Mouse (Mus musculus) cortical plate, adult 2 months (tissue): Measurements from ENCODE around the gene Erp29. TPM values are rescaled to one million over a fixed set of nuclear protein-coding genes. Genes with fewer than 3 reads are reported as not detected.

Source experiments
- H3K27ac ChIP-seq: fragments of 200-500 bp; 2 replicates; pipeline ENCODE4 v1.5.1; 2012; ENCODE audit warnings: low read length, control low read depth, inconsistent platforms; ENCODE audit not compliant: insufficient read depth
- H3K4me1 ChIP-seq: fragments of 200-500 bp; 2 replicates; pipeline ENCODE4 v1.6.1; 2011; ENCODE audit warnings: low read length; ENCODE audit not compliant: control insufficient read depth, insufficient read depth
- H3K4me3 ChIP-seq: fragments of 200-500 bp; 2 replicates; pipeline ENCODE4 v1.5.1; 2011; ENCODE audit warnings: mild to moderate bottlenecking, low read length, control low read depth; ENCODE audit not compliant: insufficient read depth
- CTCF ChIP-seq: fragments of 200-500 bp; IDR thresholded peaks from 2 replicates; pipeline ENCODE4 v1.5.1; 2011; ENCODE audit warnings: mild to moderate bottlenecking, control low read depth, low read length; ENCODE audit not compliant: insufficient read depth; ENCODE audit errors: extremely low read depth
- POLR2A ChIP-seq: fragments of 200-500 bp; IDR thresholded peaks from 2 replicates; pipeline ENCODE4 v1.6.1; 2011; ENCODE audit warnings: mild to moderate bottlenecking, low read length, control low read depth; ENCODE audit not compliant: insufficient read depth; ENCODE audit errors: extremely low read depth
- polyA plus RNA-seq: library from polyadenylated mRNA; depleted of rRNA; stranded (reverse); fragments of >200 nt; gene quantifications from 2 replicates; pipeline ENCODE4 v1.2.3, GENCODE M21; 2012

Gene Erp29
- polyA plus RNA-seq, 1 experiment = 92.1 TPM

DNA sequence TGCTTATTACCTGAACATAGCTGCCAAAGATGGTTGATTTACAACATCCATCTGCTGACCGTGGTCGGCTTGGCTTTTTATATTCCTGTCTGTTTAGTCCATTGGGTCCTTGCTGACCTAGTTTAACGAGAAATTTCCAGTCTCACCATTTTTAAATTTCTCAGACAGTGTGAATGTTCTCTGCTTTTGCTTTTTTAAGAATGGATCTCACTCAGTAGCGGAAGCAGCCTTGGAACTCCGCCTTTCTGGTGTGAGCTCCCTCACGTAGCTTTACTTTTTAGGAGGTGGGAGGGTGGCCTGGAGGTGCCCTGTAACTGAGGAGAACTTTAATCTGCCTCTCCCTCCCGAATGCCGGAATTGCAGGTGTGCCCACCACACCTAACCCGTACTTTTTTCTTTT is 31.6 kb downstream of the Erp29 start:
- no peak for TF ChIP-seq CTCF
- TF ChIP-seq POLR2A = no peak
- Histone ChIP-seq H3K4me1 (peaks cover 5% of the 10 kb centered on the region; the same call in 1 of the 2 replicates), H3K27ac (no peak overlapping the region), H3K4me3 (no peak overlapping the region)

DNA sequence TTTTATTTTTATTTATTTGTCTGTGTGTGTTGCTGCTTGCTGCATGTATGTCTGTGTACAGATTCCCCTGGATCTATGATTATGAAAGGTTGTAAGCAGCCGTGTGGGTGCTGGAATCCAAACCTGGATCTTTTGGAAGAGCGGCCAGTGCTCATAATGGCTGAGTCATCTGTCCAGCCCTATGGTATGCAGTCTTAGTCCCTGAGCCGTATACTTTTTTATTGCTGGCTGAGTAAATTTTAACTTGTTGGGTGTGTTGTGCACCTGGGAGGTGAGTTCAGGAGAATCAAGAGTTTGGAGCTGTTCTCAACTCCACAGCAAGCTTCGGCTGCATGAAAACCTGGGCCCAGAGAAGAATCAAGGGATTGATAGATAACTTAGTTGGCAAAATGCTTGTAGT is 41.3 kb downstream of the Erp29 start:
- Histone ChIP-seq H3K4me1 (no peaks in the 10 kb centered on the region), H3K4me3 (no peak overlapping the region), H3K27ac (no peak overlapping the region)
- TF ChIP-seq CTCF = no peak
- TF ChIP-seq POLR2A = no peak

DNA sequence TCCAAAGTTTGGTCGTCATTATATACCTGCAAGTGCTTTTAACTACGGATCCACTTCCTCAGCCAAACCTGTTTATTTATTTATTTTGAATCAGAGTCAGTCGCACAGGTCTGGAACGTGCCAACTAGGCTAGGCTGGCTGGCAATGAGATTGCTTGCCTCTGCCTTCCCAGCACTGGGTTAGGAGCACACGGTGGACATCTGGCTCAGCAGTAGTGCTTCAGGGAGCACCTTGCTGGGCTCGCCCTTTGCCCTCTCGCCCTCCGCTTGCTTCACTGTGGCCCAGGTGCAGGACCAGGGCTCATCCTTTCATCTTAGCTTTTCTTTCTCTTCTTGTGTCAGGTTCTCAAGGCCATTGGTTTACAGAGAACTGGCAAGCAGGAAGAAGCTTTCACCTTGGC is 44.5 kb downstream of the Erp29 start:
- Histone ChIP-seq H3K27ac (no peak overlapping the region), H3K4me3 (no peak overlapping the region), H3K4me1 (no peaks in the 10 kb centered on the region)
- no peak for TF ChIP-seq CTCF
- no peak for TF ChIP-seq POLR2A

DNA sequence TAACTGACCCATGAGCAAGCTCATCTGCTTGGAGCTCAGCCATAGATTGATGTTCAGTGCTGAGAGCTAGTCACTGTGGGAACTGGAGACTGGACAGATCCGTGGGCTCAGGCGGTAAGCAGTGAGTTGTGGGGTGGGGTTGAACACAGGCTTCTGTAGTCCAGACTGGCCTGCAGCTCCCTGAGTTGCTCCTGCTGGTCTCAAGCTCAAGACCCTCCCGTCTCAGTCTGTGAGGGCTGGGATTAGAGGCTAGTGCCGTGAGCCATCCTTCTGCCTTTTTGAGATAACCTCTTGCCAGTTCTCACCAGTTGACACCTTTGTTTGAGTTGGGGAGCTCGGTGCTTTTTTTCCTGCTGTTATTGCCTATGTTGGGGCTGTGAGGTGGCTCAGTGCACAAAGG is 51.5 kb downstream of the Erp29 start:
- no peak overlapping the region for H3K27ac ChIP-seq
- TF ChIP-seq POLR2A = no peak
- TF ChIP-seq CTCF = no peak
- peaks cover 10% of the 10 kb centered on the region for H3K4me1 ChIP-seq
- no peak overlapping the region for H3K4me3 ChIP-seq

DNA sequence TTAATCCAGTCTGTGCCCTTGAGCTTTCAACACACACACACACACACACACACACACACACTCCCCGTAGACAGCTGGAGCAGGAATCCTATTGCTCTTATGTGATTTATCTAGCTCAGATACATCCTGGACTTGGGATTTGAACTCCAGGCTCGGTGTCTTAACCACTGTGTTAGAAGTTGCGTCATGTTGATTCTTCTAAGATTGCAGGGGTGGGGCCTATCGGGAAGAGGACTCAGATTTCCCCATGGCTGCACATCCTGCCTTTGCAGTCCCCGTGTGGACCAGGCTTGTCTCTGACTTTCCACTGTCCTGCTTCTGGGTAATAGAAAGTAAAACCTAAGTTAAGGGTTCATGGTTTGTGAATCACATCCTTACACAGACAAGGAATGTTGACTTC is 52.2 kb downstream of the Erp29 start:
- TF ChIP-seq CTCF (no peak), POLR2A (no peak)
- no peak overlapping the region for H3K4me3 ChIP-seq
- H3K27ac ChIP-seq = no peak overlapping the region
- peaks cover 10% of the 10 kb centered on the region for H3K4me1 ChIP-seq

DNA sequence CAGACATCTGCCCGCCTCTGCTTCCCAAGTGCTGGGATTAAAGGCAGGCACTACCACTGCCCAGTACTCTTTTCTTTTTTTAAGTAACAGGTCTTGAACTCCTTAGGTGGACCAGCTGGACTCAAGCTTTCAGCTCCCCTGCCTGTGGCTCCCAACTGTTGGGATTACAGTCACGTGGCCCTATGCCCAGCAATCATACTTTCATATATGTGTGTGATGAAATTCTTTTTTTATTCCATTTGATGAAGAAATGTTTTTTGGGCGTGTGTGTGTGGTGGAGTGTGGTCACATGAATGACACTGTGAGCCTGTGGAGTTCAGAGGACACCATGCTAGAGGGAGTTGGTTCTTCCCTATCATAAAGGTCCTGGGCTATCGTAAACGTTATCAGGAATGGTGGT is 52.8 kb downstream of the Erp29 start:
- TF ChIP-seq POLR2A (no peak), CTCF (no peak)
- H3K27ac ChIP-seq = no peak overlapping the region
- H3K4me1 ChIP-seq = peaks cover 10% of the 10 kb centered on the region
- no peak overlapping the region; the same call in 1 of the 2 replicates for H3K4me3 ChIP-seq

DNA sequence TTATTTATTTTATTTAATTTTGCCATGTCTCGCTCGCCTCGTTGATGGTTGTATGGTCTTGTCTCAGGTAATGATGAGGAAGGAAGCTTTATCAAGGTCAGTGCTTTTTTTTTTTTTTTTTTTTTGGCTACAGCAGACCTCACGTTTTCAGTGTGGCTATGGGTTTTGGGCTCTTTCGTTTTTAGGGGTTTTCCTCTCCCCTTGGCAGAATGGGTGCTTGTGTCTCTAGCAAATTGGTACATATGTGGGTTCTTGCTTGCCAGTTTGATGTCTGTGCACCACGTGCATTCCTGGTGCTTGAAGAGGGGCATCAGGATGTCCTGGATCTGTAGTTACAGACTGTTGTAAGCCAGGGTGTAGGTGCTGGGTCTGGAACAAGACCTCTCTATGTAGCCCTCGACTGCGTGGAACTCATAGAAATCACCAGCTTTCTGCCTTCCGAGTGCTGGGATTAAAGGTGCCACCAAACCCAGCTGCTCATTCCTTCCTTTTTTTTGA is 53.3 kb downstream of the Erp29 start:
- TF ChIP-seq POLR2A (no peak), CTCF (no peak)
- peaks cover 10% of the 10 kb centered on the region for H3K4me1 ChIP-seq

DNA sequence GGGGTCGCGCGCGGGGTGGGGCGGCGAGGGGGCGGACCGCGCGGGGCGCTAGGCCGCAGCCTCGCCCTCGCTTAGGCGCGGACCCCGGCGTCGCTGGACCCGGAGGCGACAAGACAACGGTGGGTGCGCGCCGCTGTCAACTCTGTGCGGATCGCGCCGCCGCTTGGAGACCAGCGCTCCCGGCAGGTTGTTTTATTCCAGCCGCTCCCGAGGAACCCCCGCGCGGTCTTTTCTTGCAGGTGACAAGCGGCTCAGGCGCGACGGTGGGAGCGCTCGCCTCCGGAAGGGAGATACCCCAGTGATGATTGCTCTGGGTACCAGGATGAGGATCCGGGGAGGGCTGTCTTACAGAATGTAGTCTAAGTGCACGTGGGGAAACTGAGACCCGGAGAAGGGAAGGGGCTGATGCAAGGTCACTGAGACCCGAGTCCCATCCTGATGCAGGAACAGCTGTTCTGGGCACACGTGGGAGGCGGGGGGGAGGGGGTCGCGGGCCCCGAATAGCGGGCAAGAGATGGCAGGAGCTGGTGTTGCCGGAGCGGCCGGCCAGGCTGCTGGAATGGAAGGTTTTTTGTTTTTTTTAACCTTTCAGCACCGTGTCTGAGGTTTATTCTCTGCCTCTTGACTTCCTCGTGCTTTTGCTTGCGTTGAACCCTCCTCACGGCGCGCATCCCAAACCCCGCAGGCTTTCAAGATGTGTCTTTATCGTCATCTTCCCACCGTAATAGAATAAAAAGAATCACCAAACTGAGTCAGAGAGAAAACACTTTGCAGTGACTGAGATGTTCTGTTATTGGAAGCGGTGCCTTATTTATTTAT is 54.0 kb downstream of the Erp29 start:
- H3K4me3 ChIP-seq = peak overlapping the region; percentile 95
- TF ChIP-seq CTCF = no peak
- no peak for TF ChIP-seq POLR2A
- 0 out of 2 replicates have a peak overlapping the region, but pooled peaks have one; percentile 38 for H3K27ac ChIP-seq
- peaks cover 10% of the 10 kb centered on the region for H3K4me1 ChIP-seq

More for the DNA sequence above, 53.3 kb downstream of the Erp29 start:
- no peak overlapping the region for H3K27ac ChIP-seq
- H3K4me3 ChIP-seq = peak overlapping the region; percentile 95; the same call in 1 of the 2 replicates

DNA sequence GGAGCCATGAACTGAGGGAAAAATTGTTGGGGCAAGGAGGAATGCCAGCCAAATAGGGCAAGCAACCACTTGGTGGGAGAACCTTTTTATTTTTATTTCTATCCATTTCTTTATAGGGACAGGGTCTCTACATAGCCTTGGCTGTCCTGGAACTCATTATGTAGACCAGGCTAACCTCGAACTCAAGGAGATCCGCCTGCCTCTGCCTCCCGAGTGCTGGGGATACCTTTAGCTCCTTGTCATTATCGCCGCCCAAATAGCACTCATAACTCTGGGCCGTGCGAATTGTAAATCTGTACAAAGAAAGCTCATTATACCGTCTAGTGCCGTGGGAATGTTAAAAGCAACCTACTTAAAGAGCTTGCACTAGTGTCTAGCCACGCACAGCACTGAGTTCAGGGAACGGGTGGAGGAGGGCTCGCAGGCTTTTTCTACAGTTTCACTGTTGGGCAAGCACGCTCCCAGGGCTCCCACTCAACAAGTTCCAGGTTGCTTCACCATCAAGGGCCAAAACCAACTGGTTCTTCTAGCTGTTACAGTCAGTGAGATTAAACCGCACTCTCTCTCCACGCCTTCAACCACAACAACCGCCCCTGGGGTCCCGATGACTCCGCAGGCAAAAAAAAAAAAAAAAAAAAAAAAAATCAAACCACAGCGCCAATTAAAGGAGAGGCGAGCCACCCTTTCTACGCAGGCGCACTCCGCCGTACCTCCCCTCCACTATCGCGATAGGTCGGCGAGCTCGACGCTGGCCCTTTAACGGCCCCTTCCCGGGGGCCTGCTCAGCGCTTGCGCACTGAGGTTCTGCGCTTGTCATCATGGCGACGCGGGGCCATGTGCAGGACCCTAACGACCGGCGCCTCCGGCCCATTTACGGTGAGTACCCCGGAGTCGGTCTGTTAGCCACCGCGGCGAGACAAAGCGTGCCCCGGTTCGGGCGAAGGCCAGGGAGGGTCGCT is 54.8 kb downstream of the Erp29 start, which contains the start of gene Naa25:
Gene Naa25 (plus strand): TSS at position 750 of the 959 bp plus-strand sequence.
- H3K27ac ChIP-seq = 0 out of 2 replicates have a peak within 1 kb of the TSS, but pooled peaks have one; percentile 38
- H3K4me1 ChIP-seq = peaks cover 10% of the 10 kb centered on the region
- peak within 1 kb of the TSS; percentile 95 for H3K4me3 ChIP-seq
- TF ChIP-seq CTCF = no peak
- TF ChIP-seq POLR2A = peak; percentile 67; the same call in 1 of the 2 replicates

DNA sequence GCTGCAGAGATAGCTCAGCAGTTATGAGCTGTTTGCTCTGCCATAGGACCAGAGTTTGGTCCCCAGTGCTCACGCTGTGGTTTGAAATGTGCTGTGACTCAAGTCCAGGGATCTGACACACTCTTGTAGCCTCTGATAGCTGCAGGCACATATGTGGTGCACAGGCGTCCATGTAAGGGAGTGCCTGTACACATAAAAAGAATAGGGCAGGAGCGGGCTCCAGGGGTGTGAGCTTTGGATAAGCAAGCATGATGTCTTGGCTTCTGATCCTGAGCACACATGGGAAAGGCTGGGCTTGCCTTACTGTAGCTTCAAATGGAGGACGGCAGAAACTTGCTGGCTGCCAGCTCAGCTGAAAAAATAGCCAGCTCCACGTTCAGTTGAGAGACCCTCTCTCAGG is 56.7 kb downstream of the Erp29 start:
- peaks cover 9% of the 10 kb centered on the region for H3K4me1 ChIP-seq
- no peak overlapping the region for H3K4me3 ChIP-seq
- TF ChIP-seq CTCF (no peak), POLR2A (no peak)
- H3K27ac ChIP-seq = no peak overlapping the region
